9 mouse cellular contexts compared by ENCODE assay signal in the genomic region with DNA sequence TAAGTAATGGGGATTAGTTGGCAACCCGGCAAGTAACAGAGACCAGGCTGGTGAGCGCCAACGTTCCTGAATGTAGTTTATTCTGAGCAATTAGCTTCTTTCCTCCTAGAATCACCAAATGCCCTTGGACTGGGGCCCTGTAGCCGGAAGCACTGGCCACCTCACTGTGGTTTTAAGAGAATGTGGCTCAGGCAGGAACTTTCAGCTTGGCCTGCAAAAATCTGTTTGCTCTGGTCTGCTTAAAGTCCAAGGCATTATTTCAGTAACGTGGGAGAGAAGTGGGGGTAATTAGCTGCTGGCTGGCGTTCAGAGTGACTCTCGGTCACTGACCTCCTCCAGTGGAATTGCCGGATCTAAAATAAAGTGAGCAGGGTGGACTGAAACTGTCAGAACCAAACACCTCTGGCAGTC. TPM values are rescaled to one million over a fixed set of nuclear protein-coding genes. Genes with fewer than 3 reads are reported as not detected.
DNase-seq lines count a peak whose midpoint lies in the region; ATAC-seq and TF ChIP-seq lines count a peak whose summit lies in the region.
"Had no signal": no experiment of that assay in that cellular context is flagged by ENCODE, and none has a peak within 500 bp of the region (broad histone marks: within the 10 kb centered on the region; RNA-seq: fewer than 3 reads in every experiment).

No protein-coding gene starts in this region.

- H3K9ac ChIP-seq in intestine, postnatal 0 days (ENCODE audit: low read depth, low read length): peak overlapping the region; percentile 56
- peak overlapping the region; percentile 86 for H3K9ac ChIP-seq in liver, embryonic 11.5 days (ENCODE audit: low read depth, low read length)

- peak overlapping the region; percentile 67 for H3K4me2 ChIP-seq in intestine, postnatal 0 days (replicated peaks; ENCODE audit: low read depth)
- peak overlapping the region; percentile 80 for H3K4me2 ChIP-seq in liver, embryonic 11.5 days

- H3K27me3 ChIP-seq in intestine, postnatal 0 days (replicated peaks; ENCODE audit: control insufficient read depth, insufficient read depth, low read length): no peaks in the 10 kb centered on the region
- H3K27me3 ChIP-seq in liver, embryonic 11.5 days (replicated peaks; ENCODE audit: control insufficient read depth, insufficient read depth, low read length): no peaks in the 10 kb centered on the region

- H3K9me3 ChIP-seq in intestine, postnatal 0 days (ENCODE audit: control insufficient read depth): no peaks in the 10 kb centered on the region
- no peaks in the 10 kb centered on the region for H3K9me3 ChIP-seq in liver, embryonic 11.5 days (ENCODE audit: control insufficient read depth, low read length)

- H3K4me1 ChIP-seq in intestine, postnatal 0 days (replicated peaks; ENCODE audit: control insufficient read depth, insufficient read depth, low read length): peaks cover 4% of the 10 kb centered on the region
- peaks cover 58% of the 10 kb centered on the region for H3K4me1 ChIP-seq in liver, embryonic 11.5 days (replicated peaks; ENCODE audit: control insufficient read depth, insufficient read depth, low read length)

- H3K27ac ChIP-seq in intestine, postnatal 0 days (ENCODE audit: low read depth, low read length): peak overlapping the region; percentile 84
- H3K27ac ChIP-seq in liver, embryonic 11.5 days (ENCODE audit: low read depth, low read length): peak overlapping the region; percentile 96

- H3K4me3 ChIP-seq in intestine, postnatal 0 days (ENCODE audit: low read depth, low read length): peak overlapping the region; percentile 69
- peak overlapping the region; percentile 80 for H3K4me3 ChIP-seq in liver, embryonic 11.5 days (ENCODE audit: low read depth, low read length)

- no peak for TF ChIP-seq CTCF in intestine, postnatal 0 days (IDR thresholded peaks at IDR 0.05; ENCODE audit: low read depth)

- DNase-seq in adrenal gland, adult (ENCODE audit: inconsistent age in 2 of 2, low spot score in 1 of 2): peak; percentile 48 to 82
- DNase-seq in adrenal gland, postnatal 4 days (ENCODE audit: low spot score in 2 of 2): no peak
- DNase-seq in urinary bladder, postnatal 14 days (ENCODE audit: low spot score): peak; percentile 24
- DNase-seq in urinary bladder, postnatal 10 days (ENCODE audit: low spot score): no peak
- DNase-seq in liver, embryonic 11.5 days (ENCODE audit: low spot score): no peak
- DNase-seq in retina, embryonic 14.5 days (ENCODE audit: low spot score): peak; percentile 17

- H3K36me3 ChIP-seq in intestine, postnatal 0 days (ENCODE audit: control insufficient read depth, insufficient read depth): peaks cover 28% of the 10 kb centered on the region
- H3K36me3 ChIP-seq in liver, embryonic 11.5 days (ENCODE audit: control insufficient read depth, insufficient read depth, low read length): peaks cover 32% of the 10 kb centered on the region

- WGBS in intestine, postnatal 0 days: 7% methylated on average over 8 of the region's 8 CpGs
- WGBS in liver, embryonic 11.5 days: 12% methylated on average over 8 of the region's 8 CpGs

- ATAC-seq in intestine, postnatal 0 days: peak; percentile 52
- no peak for ATAC-seq in liver, embryonic 11.5 days (replicated peaks; ENCODE audit: low FRiP score)
- ATAC-seq in cerebellum, adult (ENCODE audit: insufficient number of reproducible peaks, low FRiP score, low TSS enrichment): no peak

RNA-seq across cellular contexts. Expression of a gene that starts 1.1 kb away (rescaled TPM):
- total RNA-seq in adrenal gland, postnatal 4 days (2021): 10 to 100 TPM; 87.2 to 93.0 TPM
- 77.8 and 80.6 TPM in 2 replicates for polyA plus RNA-seq in intestine, postnatal 0 days (2015; fragmentation: Nextera tagmentation; extraction: Ambion mirVana)
- polyA plus RNA-seq in liver, embryonic 11.5 days (2014; fragmentation: Nextera tagmentation; extraction: Ambion mirVana): 109 and 111 TPM in 2 replicates

RNA-seq across cellular contexts. Expression of a gene that starts 59.8 kb away (rescaled TPM):
- 1 to 10 TPM in 1 of 2 experiments, under 1 TPM in 1; 0.14 to 1.1 TPM for total RNA-seq in adrenal gland, postnatal 4 days (2021)
- not detected in 2 replicates for polyA plus RNA-seq in intestine, postnatal 0 days (2015; fragmentation: Nextera tagmentation; extraction: Ambion mirVana)
- not detected in 2 replicates for polyA plus RNA-seq in liver, embryonic 11.5 days (2014; fragmentation: Nextera tagmentation; extraction: Ambion mirVana)
- polyA plus RNA-seq: large intestine, adult 2 months had no signal

Comparison
In these comparisons a context has a peak if more than half of its experiments do, and no peak if none do; other contexts are left out.
1. DNase-seq: peak in adrenal gland, adult (2 of 2), urinary bladder, postnatal 14 days (single experiment) and retina, embryonic 14.5 days (single experiment); none in adrenal gland, postnatal 4 days (0 of 2), urinary bladder, postnatal 10 days (single experiment) and liver, embryonic 11.5 days (single experiment).